Mouse (Mus musculus) 3134 (cell line): ENCODE data around the gene Cables2.
A peak's percentile ranks its signal among the peaks of the same experiment; 100 is the strongest.

Experiments used
- DNase-seq: peaks from one replicate; pipeline ENCODE4 v3.0.0-alpha.2; 2011; ENCODE audit warnings: low spot score; ENCODE audit not compliant: insufficient read length; ENCODE audit errors: extremely low read depth

Gene Cables2

GRCm38 (mm10) chr2:180227262-180228059 lies 45.8 kb downstream of the Cables2 start:
- DNase-seq: peak; percentile 84

DNA sequence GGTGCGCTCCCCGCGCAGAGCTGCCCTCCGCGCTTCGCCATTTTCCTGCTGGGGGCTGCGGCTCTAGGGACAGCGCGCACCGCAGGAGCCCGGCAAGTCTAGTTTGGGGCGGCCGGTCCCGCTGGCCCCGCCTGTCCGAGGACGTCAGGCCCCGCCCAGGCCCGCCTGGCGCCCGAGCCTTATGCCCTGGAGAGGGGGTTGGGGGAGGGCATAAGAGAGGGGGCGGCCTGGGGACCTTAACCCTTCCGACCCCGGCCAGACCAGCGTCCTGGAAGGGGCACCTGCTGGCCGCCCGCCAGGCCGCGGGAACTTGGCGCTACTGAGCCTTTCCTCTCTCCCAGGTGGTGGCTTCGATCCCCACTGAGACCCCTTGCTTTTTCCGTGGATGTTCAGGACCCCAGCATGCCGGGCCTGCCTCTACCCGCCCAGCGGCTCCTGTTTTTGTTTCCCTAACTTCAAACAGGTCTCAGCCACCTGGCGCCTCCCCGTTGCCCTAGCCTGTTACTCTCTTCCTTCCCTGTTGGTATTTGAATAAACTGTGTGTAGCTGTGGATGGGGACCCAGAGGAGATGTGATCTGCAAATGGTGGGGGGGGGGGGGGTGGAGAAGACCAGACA lies 47.4 kb downstream of the Cables2 start, which contains the start of gene Lama5:
Gene Lama5, minus strand, starts transcription at position 98 of the 617 bp plus-strand sequence.
- peak; percentile 77 for DNase-seq

GRCm38 (mm10) chr2:180225044-180225761 lies 48.1 kb downstream of the Cables2 start:
- DNase-seq: peak; percentile 68

DNA sequence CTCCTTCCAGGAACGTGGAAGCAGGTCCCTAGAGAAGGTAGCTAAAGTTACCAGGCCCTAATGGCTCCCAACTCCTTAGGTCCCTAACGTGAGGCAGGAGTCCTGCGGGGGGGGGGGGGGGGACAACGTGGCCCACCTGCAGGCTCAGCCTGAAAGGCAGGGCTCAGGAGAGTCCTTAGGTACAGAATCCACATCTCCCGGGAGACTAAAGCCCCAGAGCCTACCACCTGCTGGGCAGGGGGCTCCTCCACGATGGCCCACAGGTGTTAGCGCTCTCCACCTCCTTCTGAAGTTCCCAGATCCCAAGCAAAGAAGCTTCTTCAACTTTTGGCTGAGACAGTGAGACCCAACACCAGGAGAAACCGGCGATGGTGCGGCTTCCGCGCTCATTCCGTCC lies 48.7 kb downstream of the Cables2 start:
- no peak for DNase-seq

DNA sequence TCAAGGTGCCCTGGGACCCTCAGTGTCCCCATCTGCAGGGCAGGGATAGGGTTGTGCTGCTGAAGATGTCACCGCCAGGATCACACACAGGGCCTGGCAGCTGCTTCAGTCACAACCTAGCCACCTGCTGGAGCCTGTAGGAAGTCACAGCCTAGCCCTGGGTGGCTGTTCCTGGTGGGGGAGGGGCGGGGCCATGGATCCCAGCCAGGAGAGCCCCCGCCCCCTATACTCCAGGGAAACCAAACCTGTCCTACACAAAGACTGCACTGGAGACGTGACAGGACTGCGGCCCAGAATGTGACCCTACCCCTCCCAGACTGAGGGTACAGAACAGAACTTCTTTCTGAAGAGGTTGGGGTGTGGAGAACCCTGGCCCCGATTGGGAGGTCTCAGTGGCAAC lies 51.0 kb downstream of the Cables2 start:
- peak; percentile 62 for DNase-seq

- peak; percentile 84 for DNase-seq
Observed at GRCm38 (mm10) chr2:180221051-180221450, 52.2 kb downstream of the Cables2 start.

DNA sequence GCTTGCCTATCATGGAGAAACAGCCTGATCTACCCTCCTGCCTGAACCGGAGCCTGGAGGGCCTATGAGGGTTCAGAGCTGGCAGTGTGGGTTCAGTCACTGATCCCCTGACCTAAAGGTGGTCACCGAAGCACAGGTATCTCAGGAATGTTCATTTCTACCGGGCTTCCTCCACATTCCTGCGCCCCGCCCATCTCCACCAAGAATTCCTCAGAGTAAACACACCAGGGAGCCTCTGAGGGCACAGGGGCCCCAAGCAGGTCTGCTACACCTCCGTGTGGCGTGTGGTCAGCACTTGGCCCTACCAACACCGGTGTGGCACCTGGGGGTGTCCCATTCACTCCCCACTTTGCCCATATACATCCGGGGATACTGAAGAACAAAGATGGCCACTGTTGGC lies 53.1 kb downstream of the Cables2 start:
- DNase-seq: no peak

DNA sequence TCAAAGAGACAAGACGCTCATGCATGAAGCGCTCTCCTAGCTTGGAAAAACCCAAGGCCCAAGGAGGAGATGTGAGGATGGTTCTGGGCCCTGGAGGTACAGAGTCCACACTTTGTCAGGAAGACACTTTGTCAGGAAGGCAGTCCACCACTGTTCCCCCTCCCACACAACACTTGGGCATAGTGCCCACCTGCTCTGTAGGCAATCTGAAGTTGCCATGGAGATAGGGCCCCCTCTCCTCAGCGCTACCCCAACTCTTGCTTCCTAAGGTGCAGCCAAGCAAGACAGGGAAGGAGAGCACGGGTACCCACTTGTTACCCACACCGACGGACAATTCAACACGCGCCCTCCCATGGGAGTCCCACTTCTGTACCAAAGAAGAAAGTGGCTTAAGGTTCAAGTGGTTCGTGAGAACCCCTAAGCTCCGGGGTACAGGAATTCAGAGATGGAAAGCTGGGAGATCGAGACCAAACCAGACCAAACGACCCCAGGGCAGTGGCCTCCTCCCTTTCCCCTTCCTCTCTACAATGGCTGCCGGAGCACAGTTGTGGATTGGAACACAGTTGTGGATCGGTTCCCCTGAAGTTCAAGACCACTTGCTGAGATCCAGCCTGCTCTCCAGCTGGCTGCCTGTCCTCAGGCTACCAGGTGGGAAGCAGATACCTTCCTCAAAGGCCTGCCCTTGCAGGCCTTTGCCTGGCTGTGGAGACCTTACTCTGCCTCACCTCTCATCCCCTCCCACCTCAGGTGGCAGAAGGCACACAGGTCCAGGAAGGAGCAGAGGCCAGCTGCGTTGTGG lies 54.0 kb downstream of the Cables2 start:
- no peak for DNase-seq

- DNase-seq: peak; percentile 79
Observed at GRCm38 (mm10) chr2:180218677-180219076, 54.6 kb downstream of the Cables2 start.

DNA sequence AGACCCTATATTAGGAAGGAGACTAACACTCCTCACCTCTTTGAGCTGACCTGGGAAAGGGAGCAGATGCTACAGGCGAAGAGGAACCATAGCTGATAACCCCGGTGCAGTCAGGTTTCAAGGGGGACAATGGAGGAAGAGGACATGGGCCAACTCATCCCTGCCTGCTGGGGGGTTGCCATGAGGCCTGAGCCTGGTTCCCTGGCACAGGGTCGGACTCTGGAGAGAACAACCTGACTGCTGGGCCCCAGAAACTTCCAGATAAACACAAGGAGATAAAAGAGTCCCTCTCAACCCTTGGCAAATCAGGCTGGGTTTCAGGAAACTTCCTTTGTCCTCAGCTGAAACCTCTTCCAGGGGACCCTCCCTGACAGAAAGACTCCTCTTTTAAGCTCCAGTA lies 55.1 kb downstream of the Cables2 start:
- DNase-seq: no peak

DNA sequence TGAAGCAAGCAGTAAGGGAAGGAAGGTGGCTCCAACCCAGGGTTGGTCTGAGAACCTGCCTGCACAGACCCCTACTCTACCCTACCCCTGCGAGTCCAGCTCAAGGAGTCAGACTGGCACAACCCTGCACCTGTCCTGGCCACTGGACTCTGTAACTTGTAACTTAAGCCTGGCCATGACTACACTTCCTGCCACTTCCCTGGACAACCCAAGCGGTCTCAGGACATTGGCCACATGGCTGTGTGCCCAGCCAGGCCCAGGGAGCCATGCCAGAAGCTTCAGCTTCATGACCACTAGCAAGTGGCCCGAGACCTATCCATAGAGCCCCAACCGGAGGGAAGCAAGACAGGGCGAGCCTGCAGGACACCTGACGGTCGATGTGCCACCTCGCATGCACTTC lies 55.7 kb downstream of the Cables2 start:
- peak; percentile 90 for DNase-seq

- no peak for DNase-seq
Observed at GRCm38 (mm10) chr2:180216921-180217320, 56.4 kb downstream of the Cables2 start.

DNA sequence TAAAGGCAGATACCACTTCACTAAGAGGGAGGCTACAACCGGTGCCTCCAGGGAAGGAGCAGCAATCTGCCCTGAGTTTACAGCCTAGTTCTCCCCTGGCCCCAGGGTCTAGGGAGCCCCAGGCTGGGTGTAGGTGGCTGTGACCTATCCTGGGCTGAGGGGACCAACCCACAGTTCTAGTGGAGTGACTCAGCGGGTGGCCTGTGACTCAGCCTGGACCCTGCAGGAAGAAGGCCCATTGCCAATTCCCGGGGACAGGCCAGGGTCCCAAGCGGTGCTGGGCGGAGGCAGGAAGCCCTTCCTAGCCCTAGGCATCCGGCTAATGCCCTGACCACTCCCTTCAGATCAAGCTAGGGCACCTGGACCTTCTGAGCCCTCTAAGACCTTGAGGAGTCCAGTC lies 57.3 kb downstream of the Cables2 start:
- DNase-seq: peak; percentile 89

DNA sequence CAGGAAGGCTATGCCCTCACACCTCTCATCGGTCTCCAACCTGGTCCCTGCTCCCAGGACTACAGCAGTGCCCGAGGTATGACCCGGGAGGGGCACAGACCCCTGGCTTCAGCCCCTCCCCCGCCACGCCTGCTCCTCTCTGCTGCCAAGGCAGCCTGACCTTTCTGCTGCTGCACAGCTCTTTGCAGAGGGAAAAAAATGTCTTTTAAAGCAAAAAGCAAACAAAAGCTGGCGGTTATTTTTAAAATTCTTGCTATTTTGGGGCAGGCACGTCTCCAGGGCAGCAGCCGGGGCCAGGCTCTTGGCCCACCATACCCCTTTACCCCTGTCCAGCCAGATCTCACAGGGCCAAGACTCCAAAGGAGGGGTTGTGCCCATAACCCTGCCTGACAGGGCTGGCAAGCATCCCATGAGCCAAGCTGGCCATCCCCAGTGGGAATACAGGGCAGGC lies 58.3 kb downstream of the Cables2 start:
- peak; percentile 74 for DNase-seq

- peak; percentile 79 for DNase-seq
Observed at GRCm38 (mm10) chr2:180214352-180214978, 58.8 kb downstream of the Cables2 start.

- no peak for DNase-seq
Observed at GRCm38 (mm10) chr2:180212255-180212654, 61.0 kb downstream of the Cables2 start.

- no peak for DNase-seq
Observed at GRCm38 (mm10) chr2:180208976-180209375, 64.3 kb downstream of the Cables2 start.
